Mouse (Mus musculus) kidney, postnatal 36 days (tissue): ENCODE measurements at regions not wholly inside any gene's neighbourhood (a gene's known extent, or its start where the extent isn't known, plus 50 kb on each side); places are given as distances from the start of the nearest gene placed in this dataset.

Source experiments
- DNase-seq, 2 experiments: peaks; one replicate each; pipeline ENCODE4 v3.0.0; 2021 to 2022; ENCODE audit warnings: mixed read lengths in 2 of 2

GRCm38 (mm10) chr5:52309317-52310060 is 54.1 kb upstream of the Sod3 start:
- DNase-seq, result peak in 1 of 2 experiments; percentile 4

- no peak for DNase-seq
Observed at GRCm38 (mm10) chr5:52296303-52296702, 67.3 kb upstream of the Sod3 start.

- DNase-seq, result no peak
Observed at GRCm38 (mm10) chr5:52294466-52294865, 69.1 kb upstream of the Sod3 start.

- DNase-seq, result no peak
Observed at GRCm38 (mm10) chr5:52288319-52288718, 75.3 kb upstream of the Sod3 start.

GRCm38 (mm10) chr5:52280871-52281270 is 82.7 kb upstream of the Sod3 start:
- DNase-seq, result no peak

GRCm38 (mm10) chr5:52278111-52278510 is 85.5 kb upstream of the Sod3 start:
- no peak for DNase-seq

- DNase-seq, result no peak
Observed at GRCm38 (mm10) chr5:52263214-52263613, 72.9 kb upstream of the Dhx15 start.

- no peak for DNase-seq
Observed at GRCm38 (mm10) chr5:52258075-52258474, 67.8 kb upstream of the Dhx15 start.

GRCm38 (mm10) chr5:52254602-52255071 is 64.3 kb upstream of the Dhx15 start:
- DNase-seq, result peak; percentile 21 to 31

GRCm38 (mm10) chr5:52249804-52250203 is 59.5 kb upstream of the Dhx15 start:
- DNase-seq, result no peak

GRCm38 (mm10) chr5:52243931-52244330 is 53.6 kb upstream of the Dhx15 start:
- DNase-seq, result no peak

- DNase-seq, result no peak
Observed at GRCm38 (mm10) chr5:52242414-52242813, 52.1 kb upstream of the Dhx15 start.

- peak; percentile 43 to 76 for DNase-seq
Observed at GRCm38 (mm10) chr5:52240540-52240939, 50.2 kb upstream of the Dhx15 start.
